Mouse (Mus musculus) heart, postnatal 36 days (tissue): ENCODE data around the gene AB124611. TPM values are rescaled to one million over a fixed set of nuclear protein-coding genes. Genes with fewer than 3 reads are reported as not detected.
A peak's percentile ranks its signal among the peaks of the same experiment; 100 is the strongest.

Experiments
- DNase-seq, 2 experiments: peaks; one replicate each; pipeline ENCODE4 v3.0.0; 2021 to 2022
- intact Hi-C: fragments of 180-260 bp; cut with DNase I; formaldehyde crosslinking; loops from one replicate; pipeline ENCODE4 v1.15.1; 2025
- total RNA-seq, 2 experiments: library from RNA; stranded (reverse); gene quantifications; 2 replicates each; pipeline ENCODE4 v1.2.3; 2021

Gene AB124611
- total RNA-seq, 2 experiments from 2014 or later: 1.8 to 2.0 TPM

DNA sequence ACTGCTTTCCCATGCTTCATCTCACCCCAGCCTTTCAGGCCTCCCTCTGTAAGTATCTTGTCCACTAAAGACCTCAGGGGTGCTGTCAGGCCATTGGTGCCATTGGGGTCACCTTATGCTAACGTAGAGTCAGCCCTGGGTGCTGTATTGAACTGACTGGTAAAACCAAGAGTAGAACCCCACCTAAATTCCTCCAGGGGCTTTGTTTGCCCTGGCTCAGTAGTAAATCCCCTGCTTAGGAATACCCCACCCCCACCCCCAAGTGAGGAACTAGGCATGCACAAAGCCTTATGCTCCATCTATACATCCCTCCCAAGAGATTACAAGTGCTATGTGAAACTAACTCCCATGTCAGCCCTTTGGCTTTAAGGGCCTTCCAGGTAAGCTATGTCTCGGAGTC lies 31.6 kb downstream of the AB124611 start:
- intact Hi-C loops: no loop called here
- no peak for DNase-seq

DNA sequence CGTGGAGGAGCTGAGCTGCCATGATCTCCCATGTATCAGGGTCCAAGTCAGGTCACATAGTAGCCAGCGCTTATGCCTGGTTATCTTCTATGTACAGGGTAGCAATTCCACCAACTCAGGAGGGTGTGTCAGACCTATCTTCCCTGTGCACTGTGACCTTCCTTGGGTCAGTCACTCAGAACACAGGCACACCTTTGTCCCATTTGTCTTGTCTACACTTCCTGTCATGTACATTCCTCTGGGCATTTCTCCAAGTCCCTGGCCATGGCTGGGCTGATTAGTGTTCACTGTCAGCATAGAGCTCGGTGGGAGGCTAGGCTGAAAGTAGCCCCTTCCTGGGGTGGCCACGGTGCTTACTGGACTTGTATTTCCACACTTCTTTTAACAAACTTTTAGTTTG lies 32.4 kb downstream of the AB124611 start:
- peak in 1 of 2 experiments; percentile 11 for DNase-seq
- intact Hi-C loops: no loop called here

DNA sequence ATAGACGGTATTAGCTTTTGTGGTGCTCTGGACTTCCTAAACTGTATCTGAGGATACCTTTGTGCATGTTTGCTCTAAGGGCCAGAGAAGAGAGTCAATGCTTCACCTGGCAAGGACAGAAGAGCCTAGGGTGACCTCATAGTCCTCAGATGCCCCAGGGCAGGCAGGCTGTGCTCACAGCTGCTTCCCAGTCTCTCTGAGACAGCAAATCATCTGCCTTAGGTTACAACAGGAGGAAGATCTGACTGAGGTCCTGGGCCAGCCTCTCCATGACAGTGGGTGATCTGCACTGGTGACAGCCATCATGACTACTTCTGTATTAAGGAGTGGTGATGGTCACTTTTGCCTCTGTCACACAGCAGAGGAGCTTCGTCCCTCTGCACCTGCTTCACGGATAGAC lies 33.2 kb downstream of the AB124611 start:
- no peak for DNase-seq
- intact Hi-C loops: no loop called here

DNA sequence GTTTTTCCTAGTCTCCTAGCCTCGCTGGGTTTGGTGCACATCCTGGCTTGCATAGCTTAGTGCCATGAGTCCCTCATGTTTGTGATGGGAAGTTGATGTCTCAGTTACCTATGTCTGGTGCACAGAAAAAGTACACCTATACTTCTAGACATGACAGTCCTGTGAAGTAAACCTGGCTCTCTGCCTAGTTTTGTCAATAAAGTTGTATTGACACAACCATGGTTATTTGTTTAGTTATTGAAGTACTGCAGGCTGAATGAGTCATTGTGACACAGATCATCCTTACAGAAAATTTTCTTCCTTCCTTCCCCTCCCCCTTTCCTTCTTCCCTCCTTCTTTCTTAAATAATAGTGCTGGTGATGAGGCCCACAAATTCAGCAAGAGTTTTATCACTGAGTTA lies 38.4 kb downstream of the AB124611 start:
- DNase-seq: no peak
- intact Hi-C loops: no loop called here

DNA sequence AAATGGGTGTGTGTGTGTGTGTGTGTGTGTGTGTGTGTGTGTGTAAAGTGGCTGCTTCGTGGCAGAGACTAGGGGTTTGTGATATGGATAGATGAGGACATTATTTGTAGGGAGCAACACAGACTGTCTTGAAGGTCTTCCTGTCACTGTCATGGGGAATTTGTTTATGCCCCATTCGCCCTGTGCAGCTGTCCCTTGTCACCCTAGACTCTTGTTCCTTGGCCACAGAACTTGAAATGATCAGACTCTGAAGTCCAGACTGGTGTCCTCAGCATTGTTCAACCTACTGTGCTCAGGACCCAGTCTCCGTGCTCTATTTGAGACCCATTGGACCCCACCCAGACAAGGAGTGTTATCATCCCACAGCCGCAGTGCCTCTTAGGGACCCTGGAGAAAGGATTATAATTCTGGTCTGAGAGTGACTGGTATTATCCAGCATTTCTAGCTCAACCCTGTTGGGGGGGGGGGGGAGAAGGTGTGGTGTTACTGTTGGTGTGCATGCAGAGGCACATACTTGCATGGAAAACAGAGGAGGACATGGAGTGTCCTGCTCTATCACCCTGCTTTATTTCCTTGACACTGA lies 39.1 kb downstream of the AB124611 start:
- intact Hi-C loops: no loop called here
- DNase-seq: no peak

DNA sequence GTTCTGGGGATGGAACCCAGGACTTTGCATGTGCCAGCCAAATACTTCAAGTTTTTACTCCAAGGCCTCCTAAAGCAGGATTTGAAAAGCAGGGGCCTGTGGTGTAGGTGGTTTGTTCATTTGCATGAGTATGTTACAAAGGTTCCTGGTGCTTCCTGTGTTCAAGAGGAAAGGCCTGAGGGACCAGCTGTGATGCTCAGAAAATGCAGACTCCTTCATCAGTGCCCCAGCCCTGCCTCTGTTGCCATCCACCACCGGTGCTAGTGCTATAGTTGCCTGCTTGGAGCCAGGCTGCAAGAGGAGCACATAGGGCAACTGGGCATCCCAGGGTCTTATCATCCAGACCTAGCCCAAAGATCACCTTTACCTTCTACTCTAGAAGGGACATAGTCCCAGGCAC lies 40.6 kb downstream of the AB124611 start:
- intact Hi-C loops: no loop called here
- DNase-seq: no peak

DNA sequence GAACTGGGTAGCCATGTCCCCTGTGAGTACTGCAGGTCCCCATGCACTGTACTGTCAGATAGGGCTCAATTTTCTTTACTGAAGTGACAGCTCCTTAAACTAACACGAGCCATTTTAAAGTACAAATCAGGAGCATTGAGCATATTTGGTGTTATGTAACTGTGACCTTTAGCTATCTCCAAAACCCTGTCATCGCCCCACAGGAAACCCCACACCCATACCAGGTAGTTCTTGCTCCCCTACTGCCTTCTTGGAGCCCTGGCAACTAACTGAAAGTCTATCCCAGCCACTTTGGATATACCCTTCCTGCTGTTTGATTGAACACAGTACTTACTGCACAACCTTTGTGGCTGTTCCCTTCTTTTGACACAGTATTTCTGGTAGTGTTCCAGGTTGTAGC lies 41.1 kb downstream of the AB124611 start:
- intact Hi-C loops: no loop called here
- no peak for DNase-seq

DNA sequence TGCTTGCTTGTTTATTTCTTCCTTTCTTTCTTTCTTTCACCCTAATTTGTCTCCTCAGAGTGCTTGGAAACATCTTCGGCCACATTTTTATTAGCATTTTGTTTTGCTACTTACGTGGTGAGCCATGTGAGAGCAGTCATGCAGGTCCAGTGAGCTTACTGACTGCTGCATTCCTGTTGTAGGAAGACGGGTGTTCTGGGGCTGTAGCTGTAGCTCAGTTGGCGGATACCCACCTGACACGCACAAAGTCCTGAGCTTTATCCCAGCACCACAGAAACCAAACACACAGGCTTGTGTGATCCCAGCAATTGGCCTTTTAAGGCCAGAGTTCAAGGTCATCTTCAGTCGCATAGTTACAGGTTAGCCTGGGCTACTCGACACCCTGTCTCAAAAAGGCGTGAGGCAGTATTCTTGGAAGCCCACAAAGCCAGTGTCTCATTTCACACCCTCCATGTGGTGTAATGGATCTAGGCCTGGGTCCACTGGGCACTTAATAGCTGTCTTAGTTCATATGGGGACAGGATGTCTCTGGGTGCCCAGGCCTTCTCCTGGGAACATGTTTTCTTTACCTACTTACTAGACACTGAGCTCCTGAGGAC lies 42.8 kb downstream of the AB124611 start:
- intact Hi-C loops: no loop called here
- no peak for DNase-seq

DNA sequence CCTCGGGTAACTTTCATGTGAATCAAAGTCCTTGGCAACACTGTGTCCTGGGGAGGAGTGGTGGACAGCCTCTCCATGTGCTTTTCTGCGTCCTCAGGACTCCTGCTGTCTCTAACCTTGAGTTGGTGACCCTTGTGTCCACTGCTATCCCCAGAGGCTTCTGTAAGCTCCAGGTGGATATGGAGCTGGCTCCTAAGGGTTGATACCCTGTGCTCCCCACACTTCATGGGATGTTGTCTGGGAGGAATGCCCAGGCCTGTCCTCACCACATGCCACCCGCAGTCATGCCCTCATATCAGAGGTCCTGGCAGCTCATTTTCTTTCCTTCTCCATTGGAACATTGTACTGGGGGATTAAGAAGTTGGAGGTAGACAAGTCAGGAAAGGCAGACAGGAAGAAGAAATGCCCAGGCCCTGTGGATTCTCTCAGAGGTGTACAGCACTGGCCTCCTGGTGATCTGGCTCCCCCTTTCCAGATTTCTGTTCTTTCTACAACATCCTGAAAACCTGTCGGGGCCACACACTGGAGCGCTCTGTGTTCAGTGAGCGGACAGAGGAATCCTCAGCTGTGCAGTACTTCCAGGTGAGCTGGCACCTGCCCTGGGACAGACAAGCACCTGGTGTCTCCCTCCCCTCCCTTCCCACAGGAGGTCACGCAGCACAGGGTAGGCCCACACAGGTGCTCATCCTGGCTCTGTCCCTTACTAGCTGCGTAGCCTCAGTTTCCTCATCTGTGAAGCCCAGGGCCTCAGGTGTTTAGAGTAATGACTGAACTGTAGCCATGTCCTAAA lies 48.2 kb downstream of the AB124611 start:
- intact Hi-C loops: no loop called here
- DNase-seq: no peak

DNA sequence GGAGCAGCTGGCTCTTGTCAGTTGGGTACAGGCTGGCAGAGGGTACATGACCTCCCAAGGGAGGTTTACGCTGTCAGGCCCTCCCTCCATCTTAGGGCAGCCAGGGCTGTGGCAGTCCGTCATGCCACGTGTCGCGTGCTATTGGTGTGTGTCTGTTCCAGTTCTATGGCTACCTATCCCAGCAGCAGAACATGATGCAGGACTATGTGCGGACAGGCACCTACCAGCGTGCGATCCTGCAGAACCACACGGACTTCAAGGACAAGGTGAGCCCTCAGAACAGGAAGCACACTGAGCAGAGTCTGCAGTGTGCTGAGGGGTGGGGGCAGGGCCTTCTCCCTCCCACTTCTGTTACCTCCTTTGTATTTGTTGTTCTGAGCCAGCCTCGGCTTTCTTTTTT lies 49.3 kb downstream of the AB124611 start:
- intact Hi-C loops: no loop called here
- DNase-seq: no peak

DNA sequence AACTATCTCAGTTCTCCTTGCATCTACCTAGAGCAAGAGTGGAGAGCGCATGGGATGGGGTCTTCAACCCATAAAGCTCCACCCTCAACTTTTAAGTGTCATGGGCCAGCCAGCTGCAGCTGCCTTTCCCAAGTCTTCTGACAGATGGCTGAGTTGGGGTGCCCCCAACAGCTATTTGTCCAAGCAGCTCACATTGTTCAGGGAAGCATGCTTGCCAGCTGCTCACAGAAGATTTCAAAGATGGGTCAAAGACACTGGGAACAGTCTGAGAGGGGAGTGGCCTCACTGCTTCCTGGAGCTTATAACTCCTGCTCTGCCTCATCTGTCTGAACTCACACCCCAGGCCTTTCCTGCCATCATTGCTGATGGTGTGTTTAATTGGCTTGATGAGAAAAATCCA lies 50.3 kb downstream of the AB124611 start:
- intact Hi-C loops: no loop called here
- DNase-seq: no peak

DNA sequence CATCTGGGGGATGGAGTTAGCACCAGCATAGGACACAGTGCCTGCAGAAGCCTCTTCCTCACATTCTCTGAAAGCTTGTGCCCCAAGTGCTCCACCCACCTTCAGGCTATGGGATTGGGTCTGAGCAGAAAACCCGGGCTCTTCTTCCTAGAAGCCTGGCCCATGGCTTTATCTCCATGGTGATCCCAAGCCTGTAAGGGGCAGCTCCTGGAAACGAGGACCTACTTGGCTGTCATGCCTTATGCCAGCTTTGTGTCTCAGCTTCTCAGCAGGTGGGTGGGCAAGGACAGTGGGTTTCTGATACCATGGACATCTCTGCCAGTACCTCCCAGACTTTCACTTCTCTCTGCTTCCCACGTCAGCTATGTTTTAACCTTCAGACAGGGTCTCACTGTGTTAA lies 52.2 kb downstream of the AB124611 start:
- intact Hi-C loops: no loop called here
- no peak for DNase-seq

DNA sequence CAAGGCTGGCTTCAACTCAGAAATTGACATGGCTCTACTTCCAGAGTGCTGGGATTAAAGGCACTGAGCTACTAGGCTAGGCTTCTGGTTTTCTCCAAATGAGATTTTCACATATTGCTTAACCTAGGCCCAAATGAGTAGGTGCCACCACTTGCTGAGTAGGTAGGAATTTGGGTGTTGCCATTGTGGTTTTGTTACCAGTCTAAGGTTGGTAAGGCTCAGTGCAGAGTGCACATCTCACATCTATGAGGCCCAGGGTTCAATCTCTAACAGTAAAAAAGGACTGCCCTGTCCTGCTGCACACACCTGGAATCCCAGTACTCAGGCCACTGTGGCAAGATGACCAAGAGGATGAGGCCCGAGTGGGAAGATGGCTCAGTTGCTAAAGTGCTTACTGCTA lies 59.4 kb downstream of the AB124611 start:
- intact Hi-C loops: no loop called here
- no peak for DNase-seq

DNA sequence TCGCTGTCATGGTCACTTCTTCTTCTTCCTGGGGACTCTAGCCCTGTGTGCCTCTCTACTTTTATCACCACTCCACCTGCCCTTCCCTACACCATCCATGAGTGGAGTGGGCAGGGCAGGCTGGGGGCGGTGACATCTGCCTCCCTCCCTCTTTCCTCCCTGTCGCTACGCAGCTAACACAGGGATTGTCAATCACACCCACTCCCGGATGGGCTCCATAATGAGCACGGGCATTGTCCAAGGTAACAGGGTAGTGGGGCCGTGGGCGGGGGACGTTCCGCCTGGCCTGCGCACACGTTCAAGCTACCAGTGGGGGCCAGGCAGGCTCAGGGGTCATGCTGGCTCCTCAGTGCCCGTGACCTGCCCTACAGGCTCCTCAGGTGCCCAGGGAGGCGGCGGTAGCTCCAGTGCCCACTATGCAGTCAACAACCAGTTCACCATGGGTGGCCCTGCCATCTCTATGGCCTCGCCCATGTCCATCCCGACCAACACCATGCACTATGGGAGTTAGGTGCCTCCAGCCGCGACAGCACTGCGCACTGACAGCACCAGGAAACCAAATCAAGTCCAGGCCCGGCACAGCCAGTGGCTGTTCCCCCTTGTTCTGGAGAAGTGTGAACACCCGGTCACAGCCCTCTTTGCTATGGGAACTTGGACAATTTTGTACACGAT lies 61.8 kb downstream of the AB124611 start:
- intact Hi-C loops: no loop called here
- DNase-seq: no peak

DNA sequence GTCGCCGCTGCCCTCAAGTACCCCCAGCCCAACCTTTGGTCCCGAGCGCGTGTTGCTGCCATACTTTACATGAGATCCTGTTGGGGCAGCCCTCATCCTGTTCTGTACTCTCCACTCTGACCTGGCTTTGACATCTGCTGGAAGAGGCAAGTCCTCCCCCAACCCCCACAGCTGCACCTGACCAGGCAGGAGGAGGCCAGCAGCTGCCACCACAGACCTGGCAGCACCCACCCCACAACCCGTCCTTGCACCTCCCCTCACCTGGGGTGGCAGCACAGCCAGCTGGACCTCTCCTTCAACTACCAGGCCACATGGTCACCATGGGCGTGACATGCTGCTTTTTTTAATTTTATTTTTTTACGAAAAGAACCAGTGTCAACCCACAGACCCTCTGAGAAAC lies 62.4 kb downstream of the AB124611 start:
- DNase-seq: no peak
- intact Hi-C loops: no loop called here

DNA sequence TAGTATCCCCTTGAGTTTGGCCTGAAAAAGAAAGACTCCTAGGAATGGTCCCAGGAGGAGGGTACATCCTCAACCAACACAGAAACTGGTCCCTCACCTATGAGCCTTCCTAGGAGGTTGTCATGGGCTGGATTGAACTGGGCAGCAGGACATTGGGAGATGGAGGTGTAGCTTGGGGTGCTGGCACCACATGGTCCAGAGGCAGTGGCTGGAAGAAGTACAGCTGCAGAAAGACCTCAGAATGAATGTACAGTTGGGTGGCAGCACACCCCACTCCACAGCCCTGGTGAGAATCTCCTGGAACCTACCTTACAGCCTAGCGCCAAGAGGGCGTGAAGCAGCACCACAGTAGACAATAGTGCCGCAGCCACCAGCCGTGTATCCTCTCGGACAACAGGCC lies 63.6 kb downstream of the AB124611 start:
- DNase-seq: no peak
- intact Hi-C loops: no loop called here

DNA sequence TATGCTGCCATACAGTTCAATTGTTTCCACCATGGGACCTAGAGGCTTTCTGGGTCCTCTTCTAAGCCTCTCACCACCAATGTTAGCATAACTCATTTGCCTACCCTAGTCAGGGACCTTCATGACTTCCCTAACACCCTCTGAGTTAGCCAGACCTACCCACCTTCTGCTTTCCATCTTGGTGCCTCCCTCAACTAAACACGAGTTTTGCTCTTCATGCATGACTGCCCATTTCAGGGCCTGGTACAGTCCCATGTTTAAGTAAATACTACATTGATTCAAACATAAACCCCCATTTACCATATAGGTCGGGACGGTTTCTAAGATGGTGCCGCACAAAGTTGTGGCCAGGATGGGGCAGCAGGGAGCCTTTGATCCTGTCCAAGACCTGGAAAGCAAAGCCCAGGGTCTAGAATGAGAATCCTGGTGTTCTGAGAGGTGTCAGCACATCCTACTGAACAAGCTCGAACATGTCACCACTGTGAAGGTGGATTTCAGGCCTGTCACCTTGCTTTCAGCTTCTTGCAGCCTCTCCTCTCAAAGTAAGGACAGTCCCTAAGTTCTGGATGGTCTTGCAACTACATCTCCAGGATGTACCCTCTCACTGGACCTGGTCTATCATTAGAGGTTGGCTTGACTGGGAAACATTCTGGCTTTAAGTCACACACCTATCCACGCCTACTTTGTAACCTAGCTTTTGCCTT lies 65.3 kb downstream of the AB124611 start:
- intact Hi-C loops: loop anchor here (2.0 kb wide), 1 partner anchor 44 kb away; the partner anchor contains the start of gene Carm1
- DNase-seq: no peak

DNA sequence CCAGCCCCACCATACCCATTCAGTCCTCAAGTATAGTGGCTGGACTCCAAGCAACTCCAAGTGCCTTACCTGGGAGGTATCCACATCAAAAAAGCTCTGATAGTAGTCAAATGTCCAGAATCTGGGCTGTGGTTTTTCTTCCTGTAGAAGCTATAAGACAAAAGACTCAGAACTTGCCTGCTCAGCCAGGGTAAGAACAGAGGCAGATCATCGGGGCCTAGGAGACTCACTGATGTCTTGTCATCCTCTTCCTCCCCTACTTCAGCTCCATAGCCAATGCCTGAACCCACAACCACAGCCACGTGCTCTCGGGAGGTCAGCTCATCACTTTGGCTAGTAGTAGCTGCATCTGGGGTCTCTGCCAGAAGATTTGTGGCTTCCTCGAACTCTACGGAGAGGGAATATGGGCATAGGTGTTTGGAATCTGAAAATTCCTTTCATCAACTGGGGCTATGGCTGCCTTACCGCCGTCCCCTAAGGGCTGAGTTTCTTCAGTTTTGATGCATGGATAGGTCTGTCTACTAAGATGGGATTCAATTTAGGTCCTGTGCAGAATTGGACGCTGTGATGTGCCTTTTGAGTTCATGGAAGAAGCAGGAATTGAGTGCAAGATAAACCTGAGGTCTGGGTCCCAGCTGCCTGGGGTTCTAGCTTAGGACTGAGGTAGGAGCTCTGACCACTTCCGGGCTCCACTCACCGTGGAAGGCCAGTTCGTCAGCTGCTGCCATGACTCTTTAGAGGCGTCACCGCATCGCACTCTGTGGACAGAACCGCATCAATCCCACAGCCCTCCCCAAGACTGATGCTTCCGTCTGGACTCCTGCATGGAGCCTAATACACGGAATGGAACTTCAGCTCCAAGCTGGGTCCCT lies 66.1 kb downstream of the AB124611 start:
- intact Hi-C loops: loop anchor here (2.0 kb wide), 1 partner anchor 45 kb away; the partner anchor contains the start of gene Carm1
- DNase-seq: no peak

DNA sequence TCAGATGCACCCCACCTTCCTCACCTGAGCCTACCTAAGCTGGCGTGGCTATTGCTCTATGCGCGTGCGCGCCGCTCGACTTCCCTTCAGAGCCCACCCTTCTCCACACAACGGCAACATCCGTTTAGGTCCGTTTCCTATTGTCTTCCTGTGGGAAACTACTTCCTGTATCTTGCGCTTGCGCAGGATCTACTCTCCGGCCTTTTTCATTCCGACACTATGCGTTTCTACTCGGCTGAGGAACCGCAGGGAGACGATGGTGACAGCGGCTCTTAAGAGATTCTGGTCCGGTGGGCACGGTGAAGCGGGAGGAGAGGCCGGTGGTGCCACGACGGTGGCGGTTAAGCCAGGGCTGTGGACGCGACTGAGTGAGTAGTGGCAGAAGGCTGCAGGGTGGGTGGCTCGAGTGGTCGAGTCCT lies 66.7 kb downstream of the AB124611 start, which contains the start of the genes Timm29 and Yipf2:
Gene Timm29 (plus strand): TSS at position 20 of the 419 bp plus-strand sequence.
Gene Yipf2 (minus strand): TSS at position 126 of the 419 bp plus-strand sequence.
- intact Hi-C loops: no loop called here
- DNase-seq: peak; percentile 83 to 90
